Mouse (Mus musculus): ENCODE measurements around the gene Asphd2.
"Not testable (repeated sequence)": the region's sequence is repeated elsewhere in the genome, so short reads cannot be mapped to it uniquely, and the experiment has no call there.

The Asphd2 gene

DNA sequence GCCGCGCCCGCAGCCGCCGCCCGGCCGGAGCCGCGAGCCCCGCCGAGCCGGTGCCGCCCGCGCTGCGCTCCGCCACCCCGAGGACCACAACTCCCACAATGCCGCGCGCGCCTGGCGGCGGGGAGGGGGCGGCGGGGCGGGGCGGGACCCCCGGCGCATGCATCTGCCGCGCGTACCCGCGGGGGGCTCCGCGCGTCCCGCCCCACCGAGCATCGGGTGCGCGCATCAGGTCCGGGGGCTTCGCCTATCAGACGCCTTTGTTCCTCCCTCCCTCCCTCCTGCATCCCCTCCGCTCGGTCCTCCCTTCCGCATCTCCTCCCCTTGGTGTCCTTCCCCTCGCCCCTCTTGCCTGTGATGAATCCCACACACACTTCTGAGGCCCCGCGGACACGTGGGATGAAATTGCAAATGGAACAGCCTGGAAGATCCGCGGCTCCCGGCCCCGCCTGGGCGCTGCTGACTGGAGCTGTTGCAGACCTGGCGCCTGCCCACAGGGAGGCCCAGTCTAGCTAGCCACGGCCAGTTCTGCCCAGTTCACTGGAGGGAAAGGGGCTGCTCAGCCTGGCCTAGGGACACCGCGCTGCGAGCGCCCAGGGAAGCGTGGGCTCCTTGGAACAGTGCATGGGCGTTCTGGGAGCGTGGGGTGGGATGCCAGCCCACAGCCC is at the start of gene Asphd2:
TSS of gene Asphd2 (minus strand) at position 88 of the 665 bp plus-strand sequence.
- peak; percentile 19 for DNase-seq (ENCODE audit: low spot score)

DNA sequence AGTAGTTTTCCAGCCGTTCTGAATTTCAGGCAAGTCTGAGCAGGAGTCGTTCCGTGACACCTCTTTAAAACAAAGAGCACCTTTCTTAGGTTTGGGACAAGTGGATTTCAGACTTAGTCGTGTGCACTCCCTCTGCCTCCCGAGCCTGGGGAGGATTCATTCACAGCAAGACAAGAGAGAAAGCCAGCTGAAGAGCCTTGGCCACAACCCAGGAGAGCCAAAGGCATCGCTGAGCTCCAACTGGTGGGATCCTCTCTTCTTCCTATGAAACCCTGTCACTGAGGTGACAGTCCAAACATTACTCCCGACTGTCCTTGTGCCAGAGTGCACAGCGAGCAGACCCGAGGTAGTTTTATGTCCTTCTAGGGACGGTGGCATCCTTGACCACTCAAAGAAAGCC is 43.9 kb upstream of the Asphd2 start:
- DNase-seq (ENCODE audit: low spot score) = no peak

DNA sequence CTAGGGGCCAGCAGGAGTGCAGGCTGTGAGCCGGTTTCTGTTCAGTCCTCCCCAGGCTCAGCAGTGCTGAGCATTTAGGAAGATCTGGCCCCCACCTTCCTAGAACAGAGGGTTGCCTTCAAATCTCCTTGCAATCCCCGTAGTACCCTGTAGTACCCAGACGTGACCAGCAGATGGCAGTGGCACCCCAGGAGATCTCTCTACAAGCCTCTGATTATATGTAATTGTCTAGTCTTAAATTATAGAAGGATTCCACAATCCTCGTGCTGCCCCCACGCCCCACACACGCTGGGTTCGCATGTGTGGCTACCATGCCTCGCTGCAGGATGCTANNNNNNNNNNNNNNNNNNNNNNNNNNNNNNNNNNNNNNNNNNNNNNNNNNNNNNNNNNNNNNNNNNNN is 38.3 kb upstream of the Asphd2 start:
- peak; percentile 68 for DNase-seq (ENCODE audit: low spot score)

DNA sequence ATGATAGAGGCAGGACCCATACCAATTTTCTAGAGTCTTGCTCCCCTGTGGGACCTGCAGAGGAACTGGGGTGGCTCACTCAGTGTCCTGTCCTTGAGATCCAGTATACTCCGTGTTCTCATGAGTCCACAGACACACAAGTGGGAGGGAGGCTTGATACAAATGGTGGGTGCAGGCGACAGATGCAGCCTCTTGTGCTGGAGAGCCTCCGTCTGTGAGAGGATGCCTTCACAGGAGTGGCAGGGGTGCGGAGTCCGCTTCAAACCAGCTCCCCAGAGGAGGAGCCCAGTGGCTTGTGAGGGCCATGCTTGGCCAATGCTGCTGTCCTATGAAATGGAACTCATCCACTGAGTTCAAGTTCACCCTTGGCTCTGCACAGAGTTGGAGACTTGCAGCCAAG is 37.4 kb upstream of the Asphd2 start:
- no peak for DNase-seq (ENCODE audit: low spot score)

DNA sequence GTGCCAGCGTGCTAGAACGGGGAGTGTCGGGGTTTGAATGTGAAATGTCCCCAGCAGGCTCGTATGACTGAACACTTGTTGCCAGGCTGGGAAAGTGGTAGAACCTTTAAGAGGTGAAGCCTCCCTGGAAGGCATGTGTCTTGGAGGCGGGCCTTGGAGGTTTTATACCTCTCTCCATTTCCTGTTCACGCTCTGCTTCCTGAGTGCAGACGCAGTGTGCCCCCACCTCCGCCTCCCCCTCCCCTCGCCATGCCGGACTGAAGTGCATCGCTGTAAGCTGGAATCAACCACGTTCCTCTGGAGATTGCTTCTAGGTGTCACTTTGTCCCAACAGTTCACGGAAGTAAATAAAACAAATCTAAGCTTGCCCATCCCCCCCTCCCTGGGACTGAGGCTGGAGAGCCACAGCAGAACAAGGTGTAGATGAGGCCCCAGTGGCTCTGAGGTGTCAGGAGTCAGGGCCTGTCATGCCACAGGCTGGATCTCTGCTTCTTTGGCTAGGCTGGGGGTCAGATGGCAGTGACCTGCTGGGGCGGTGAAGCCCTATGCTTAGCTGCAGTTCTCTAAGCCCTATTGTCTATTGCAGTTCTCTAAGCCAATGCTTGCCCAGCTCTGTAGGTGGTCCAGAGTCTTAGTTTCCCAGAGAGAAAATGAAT is 36.6 kb upstream of the Asphd2 start:
- no peak for DNase-seq (ENCODE audit: low spot score)

DNA sequence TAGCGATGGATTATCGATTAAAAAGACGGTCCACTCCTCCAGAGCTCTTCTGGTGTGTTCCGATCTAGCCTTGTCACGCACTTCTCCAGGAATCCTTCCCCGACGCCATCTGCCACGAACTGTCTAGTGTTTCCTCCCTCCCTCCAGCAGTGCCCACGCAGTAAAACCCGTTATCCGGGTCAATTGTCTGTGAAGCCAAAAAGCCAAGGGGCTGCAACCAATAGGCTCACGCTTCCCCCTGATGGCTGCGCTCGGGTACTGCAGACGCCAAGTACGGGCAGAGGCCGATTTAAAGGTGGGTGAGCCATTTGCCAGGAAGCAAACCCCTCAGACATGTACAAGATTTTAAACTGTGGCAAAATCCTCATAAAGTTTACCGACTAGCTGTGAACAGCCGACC is 34.3 kb upstream of the Asphd2 start:
- peak; percentile 62 for DNase-seq (ENCODE audit: low spot score)

DNA sequence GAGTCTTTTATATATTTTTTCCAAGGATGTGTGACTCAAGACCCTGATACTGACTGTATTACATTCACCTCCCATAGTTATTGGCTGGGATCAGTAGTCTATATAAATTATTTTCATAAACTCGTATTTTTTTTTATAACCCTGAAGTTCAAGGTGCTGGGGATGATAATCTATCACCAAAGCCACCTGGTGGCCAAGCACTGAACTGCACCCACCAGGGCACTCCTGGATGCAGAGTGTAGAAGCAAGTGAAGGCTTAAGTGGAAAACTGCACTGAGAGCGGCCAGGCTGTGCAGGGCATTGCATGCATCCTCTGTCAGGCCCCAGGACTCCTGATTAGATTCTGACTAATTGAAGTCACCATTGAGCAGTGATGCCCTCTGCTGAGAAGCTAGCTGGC is 32.6 kb upstream of the Asphd2 start:
- peak; percentile 61 for DNase-seq (ENCODE audit: low spot score)

DNA sequence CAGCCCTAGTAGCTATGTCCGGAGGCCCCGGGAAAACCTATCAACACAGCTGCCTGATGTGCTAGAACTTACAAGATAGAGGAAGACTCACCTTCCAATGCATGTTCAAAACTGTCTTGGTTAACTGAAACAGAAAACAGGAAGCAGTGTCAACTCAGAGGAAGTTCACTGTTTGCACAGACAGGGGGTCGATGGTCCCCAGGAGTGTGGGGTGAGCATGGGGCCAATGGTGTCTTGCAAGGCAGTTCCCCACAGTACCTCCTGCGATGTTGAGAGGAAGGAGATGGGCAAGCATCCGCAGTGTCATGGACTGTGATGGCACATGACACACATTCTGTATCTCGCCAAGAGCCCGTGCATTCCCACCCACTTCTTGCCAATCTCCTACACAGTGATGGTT is 32.0 kb upstream of the Asphd2 start:
- no peak for DNase-seq (ENCODE audit: low spot score)

DNA sequence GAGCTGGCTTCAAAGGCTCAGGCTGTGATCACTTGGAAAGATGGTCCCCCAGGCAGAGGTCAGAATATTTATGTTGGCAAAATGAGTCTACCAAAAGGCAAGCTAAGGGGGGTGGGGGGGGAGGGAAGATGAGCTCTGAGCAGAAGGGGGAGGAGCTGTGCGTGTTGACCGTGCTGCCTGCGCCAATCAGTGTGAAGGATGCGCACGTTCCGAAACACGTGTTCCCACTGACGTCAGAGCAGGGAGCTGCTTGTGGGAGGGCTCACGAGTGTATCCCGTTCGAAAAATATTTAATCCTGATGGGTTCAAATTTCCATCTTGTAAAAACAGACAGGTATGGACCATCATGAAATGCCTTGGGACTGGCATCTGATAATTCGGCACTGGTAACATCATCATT is 24.9 kb upstream of the Asphd2 start:
- DNase-seq (ENCODE audit: low spot score) = no peak

DNA sequence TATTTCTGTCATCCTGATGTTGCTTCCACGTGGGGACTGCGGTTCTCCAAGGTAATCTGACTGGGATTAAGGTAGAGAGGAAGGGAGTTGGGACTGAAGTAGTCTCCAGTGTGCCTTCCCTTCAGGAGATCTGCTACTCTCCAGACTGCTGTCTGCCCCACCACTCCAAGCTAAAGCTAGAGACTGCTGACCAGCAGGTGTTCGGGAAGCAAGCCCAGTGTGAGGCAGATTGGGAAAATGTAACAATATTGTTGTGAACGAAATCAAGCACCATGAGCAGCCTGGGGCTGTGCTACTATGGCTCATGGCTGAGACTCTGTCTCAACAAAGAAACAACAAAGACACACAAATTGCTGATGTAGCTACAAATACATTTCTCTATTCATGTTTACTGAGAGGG is 23.4 kb upstream of the Asphd2 start:
- DNase-seq (ENCODE audit: low spot score) = no peak

DNA sequence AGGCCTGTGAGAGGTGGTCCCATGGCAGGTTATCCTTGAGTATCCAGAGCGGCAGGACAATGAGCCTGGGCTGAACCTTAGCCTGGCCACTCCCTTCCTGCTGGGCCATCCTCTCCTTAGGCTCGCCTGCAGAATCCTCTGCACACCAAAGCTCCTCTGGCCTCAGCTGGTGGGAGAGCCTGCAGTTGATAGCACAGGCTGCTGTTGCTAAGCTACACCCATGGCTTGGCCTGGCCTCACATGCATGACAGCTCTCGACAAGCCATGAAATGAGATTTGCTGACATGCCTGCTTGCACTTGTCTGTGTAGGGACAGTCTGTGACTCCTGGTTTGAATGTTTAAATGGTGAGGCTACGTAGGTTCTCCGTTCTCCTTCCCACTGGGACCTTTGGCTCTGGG is 22.0 kb upstream of the Asphd2 start:
- DNase-seq (ENCODE audit: low spot score) = no peak

DNA sequence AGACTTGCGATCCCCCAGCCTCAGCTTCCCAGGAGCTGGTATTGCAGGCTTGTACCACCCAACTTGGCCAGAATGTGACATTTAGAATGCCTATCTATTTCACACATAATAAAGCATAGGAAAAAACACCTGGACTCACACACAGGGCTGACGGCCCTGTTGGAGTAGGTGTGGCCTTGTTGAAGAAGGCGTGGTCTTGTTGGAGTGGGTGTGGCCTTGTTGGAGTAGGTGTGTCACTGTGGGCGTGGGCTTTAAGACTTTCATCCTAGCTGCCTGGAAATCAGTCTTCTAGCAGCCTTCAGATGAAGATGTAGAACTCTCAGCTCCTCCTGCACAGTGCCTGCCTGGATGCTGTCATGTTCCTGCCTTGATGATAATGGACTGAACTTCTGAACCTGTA is 18.1 kb upstream of the Asphd2 start:
- not testable (repeated sequence) for DNase-seq (ENCODE audit: low spot score)

DNA sequence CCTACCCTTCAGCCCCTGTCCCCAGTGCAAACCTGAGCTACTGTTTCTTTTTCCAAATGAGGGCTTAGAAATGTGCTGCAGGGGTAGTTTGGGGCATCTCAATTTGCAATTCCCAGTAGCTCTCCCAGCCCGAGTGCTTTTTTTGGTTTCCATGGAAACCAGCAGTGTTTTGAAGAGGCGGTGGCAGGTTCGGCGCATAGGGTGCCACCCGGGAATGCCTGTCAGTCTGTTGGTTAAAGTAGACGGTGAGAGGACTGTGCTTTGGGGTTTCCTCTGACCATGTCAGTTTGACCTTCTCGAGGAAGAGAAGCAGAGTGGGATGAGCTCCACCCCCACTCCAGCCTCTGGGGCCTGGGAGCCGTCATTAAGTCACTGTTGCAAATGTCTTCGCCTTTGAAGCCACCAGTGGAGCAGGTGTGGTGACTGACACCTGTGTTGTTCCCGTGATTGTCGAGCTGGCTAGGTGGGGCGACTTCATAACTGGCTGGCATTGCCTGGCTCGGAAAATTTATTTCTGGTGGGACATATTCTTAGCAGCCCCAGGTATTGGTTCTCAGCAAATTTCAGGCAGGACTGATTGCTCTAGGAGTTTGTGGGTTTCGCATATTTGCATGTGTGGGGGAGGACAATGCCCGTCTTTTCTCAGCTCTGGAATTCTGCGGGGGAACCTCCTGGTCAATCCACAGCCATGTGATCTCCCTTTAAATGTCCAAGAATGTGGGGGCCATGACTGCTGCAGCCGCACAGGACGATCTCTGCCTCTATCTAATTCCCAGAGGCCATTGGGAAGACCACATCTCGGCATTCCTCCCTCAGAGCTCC is 17.1 kb upstream of the Asphd2 start:
- no peak for DNase-seq (ENCODE audit: low spot score)

DNA sequence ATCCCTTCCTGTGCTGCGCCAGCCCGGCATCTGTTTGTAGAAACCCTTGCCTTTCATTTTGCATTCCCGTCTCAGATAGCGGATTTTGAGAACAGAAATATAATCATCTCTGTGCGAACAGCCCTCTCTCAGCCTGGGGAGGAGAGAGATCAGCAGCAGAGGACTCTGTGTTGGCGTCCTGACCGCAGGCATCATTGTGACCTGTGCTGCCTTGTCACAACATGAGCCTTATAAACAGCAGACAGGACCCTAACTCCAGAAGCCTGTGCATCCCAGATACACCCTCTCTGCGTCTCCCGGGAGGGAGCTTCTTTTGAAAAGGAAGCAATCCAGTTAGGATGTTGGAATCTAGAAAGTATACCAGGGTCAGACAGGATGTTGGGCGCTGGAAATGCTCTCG is 16.4 kb upstream of the Asphd2 start:
- DNase-seq (ENCODE audit: low spot score) = no peak

DNA sequence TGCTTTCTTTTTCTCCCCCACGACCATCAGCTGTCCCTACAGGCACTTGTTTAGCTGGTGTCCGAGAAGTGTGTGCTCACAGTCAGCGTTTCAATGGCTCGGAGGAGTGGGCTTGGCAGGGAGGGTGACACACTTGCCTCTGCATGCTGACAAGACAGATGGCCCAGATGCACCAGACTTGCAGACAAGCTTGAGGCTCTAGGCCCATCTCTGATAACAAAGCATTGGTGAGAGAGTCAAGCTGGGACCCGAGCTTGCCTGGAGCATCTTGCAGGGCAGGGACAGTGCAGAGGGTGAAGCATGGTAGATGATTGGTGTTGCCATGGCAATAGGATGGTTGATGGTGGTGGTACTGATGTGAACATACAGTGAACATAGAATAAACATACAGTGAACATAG is 14.6 kb upstream of the Asphd2 start:
- DNase-seq (ENCODE audit: low spot score) = no peak

DNA sequence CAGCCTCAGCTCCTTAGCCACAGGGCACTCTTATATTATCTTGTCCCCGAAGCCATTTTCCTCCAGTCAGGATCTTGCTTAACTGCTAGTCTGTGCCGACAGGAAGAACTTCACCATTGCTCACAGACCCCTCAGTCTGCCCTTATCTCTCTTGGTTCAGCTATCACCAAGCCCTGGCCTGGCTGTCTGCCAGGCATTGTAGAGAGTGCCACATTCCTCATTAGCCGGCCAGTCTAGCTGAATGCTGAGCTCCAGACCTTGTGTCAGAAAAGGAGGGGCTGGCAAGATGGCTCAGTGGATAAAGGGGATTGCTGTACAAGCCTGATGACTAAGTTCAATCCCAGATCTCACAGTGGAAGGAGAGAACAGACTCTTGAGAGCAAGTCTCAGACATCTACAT is 11.4 kb upstream of the Asphd2 start:
- no peak for DNase-seq (ENCODE audit: low spot score)

DNA sequence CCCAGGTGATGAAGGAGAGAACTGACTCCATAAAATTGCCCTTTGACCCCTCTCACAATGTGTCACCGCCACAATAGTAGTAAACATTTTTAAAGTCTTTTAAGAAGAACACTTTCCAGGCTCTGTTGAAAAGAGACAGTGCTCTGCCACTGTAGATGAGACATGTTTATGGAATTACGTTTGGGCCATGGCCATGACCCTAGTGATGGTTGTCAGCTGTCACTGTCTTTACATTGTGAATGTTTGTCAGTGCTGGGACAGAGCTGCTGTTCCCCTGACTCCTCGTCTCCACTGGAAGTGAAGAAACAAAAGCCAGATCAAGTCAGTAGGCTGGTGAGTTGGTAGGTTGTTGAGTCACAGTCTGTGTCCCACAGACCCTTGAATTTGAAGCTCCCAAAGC is 7.8 kb upstream of the Asphd2 start:
- no peak for DNase-seq (ENCODE audit: low spot score)

DNA sequence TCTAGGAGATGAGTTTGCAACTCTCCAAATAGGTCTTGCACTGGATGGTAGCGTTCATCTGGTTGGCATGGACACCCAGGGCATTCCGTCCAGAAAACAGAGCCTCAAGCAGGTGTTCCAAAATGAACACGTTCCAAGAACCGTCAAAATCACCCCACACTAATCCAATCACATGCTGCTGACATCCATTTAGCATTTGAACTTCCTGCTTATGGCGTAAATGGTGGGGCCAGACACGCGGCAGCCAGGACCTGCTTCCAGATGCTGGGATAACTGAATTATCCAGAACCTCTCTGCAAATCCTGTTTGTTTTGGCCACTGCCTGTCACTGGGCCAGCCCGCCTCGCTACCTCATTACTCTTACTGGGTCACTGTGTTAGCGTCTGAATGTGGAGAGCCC is 4.6 kb upstream of the Asphd2 start:
- DNase-seq (ENCODE audit: low spot score) = no peak

DNA sequence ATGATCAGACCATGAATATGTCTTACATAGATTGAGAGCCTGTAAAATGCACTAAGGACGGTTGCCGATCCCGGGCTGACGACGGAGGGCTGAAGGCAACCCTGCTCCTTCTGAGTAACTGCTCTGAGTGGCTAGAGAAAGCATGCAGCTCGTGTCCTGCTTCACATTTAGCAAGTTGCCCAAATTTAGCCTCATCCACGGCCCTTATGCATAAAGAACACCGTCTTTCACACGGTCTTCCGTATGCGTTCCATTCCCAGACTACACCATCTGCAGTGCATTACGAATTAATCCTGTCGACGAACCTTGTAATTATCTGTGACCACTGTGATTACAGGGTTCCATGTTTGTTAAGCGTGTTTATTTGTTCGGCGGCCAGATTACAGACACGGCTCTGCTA is 1.4 kb upstream of the Asphd2 start:
- DNase-seq (ENCODE audit: low spot score) = no peak

DNA sequence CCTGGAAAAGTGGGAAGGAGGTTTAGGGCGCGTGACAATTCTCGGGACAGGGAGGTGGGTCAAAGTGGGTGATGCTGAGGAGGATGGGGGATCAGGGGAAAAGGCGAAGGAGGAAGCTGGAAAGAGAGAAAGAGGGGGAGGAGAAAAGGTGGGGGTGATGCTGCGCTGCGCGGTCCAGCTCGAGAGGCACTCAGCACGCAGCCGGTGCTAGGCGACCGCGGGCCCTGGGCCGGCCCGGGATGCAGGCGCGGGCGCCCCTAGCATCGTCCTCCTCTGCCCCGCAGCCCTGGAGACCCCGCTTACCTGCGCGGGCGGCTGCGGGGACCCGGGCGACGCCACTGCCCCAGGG is 277 bp downstream of the Asphd2 start:
- no peak for DNase-seq (ENCODE audit: low spot score)

DNA sequence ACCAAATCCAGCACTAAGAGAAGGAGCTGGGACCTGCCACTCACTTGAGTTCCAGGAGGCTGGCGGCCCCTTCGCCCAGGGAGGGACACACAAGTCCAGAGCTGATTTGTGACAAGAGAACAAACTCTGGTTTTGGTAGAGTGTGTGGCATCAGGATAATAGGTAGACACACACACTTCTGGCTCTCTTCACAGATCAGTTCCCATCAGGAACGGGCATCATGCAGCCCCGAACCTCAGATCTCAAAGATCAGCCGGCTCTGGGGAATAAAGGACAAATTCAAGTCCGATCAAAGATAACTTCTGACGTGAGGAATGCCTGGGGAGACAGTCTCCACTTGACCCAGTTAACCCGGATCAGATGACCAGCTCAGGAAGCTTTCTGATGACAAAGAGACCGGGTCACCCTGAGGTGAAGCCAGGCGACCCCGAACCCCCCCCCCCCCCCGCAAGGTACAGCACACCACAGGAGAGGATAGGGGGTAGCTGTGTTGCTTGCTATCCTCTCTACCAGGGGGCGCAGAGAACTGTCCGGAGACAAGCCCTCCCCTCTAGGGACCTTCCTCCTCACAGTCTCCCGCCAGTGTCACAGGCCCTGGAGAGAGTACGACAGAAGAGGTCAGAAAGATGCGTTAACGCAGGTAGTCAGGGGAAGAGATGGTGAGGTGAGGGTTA is 788 bp downstream of the Asphd2 start:
- DNase-seq (ENCODE audit: low spot score) = no peak

DNA sequence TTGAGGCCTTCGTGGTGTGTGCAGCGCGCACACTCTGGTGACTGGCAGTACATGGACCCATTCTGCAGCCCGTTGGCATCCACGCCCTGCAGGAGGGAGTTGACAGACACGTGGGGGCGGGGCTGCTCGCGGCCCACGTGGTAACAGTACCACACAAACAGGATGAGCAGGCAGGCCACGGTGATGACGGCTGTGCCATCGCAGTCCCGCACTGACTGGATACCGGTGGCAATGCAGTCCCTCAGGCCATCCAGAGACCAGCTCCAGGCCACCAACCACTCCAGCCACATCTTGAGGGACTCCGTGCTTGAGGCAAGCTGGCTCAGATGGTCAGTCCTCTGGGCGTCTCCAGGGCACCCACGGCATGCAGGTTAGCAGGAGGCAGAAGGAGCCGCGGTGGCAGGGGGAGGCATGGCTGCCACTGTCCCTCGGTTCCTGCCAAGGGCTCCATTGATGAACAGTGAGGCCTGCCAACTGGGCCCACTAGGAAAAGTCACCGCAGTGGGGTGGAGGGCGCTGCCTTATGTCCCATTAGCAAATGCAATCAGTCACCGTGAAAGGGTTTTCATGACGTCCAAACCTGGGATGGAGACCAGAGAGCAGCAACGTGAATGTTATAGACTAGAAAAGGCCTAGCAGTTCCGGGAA is 2.9 kb downstream of the Asphd2 start:
- DNase-seq (ENCODE audit: low spot score) = no peak
